Mouse (Mus musculus) spleen, postnatal 4 days (tissue): Measurements from ENCODE around the gene Cox6a1.
"Not testable (repeated sequence)": the region's sequence is repeated elsewhere in the genome, so short reads cannot be mapped to it uniquely, and the experiment has no call there.

Source experiments
- DNase-seq, 2 experiments: peaks; one replicate each; pipeline ENCODE4 v3.0.0; 2022; ENCODE audit warnings: low spot score in 2 of 2

The Cox6a1 gene

GRCm38 (mm10) chr5:115347564-115347963, 1.2 kb downstream of the Cox6a1 start:
- peak; percentile 86 to 95 for DNase-seq

GRCm38 (mm10) chr5:115341314-115342165, 7.2 kb downstream of the Cox6a1 start:
- no peak for DNase-seq

- peak; percentile 86 to 95 for DNase-seq
Measured at GRCm38 (mm10) chr5:115340577-115341313, 8.0 kb downstream of the Cox6a1 start, which contains the start of the genes Gatc and Triap1. Gene Gatc, minus strand, starts transcription at chr5:115341178. Gene Triap1, plus strand, starts transcription at chr5:115341225.

- DNase-seq: no peak
Measured at GRCm38 (mm10) chr5:115340007-115340406, 8.8 kb downstream of the Cox6a1 start.

- no peak for DNase-seq
Measured at GRCm38 (mm10) chr5:115333626-115334025, 15.2 kb downstream of the Cox6a1 start.

- no peak for DNase-seq
Measured at GRCm38 (mm10) chr5:115330955-115331354, 17.8 kb downstream of the Cox6a1 start.

GRCm38 (mm10) chr5:115327610-115328548, 20.9 kb downstream of the Cox6a1 start:
- DNase-seq: peak; percentile 50 to 80

- peak; percentile 96 to 99 for DNase-seq
Measured at GRCm38 (mm10) chr5:115326875-115327609, 21.7 kb downstream of the Cox6a1 start, which contains the start of gene Srsf9. Gene Srsf9, plus strand, starts transcription at chr5:115327177.

- peak; percentile 52 to 70 for DNase-seq
Measured at GRCm38 (mm10) chr5:115326256-115326831, 22.4 kb downstream of the Cox6a1 start.

- peak; percentile 39 to 73 for DNase-seq
Measured at GRCm38 (mm10) chr5:115319004-115319940, 29.5 kb downstream of the Cox6a1 start.

- DNase-seq: no peak
Measured at GRCm38 (mm10) chr5:115317645-115318328, 31.0 kb downstream of the Cox6a1 start.

GRCm38 (mm10) chr5:115316968-115317644, 31.7 kb downstream of the Cox6a1 start:
- no peak for DNase-seq

- no peak for DNase-seq
Measured at GRCm38 (mm10) chr5:115313668-115313943, 35.2 kb downstream of the Cox6a1 start.

- DNase-seq: no peak
Measured at GRCm38 (mm10) chr5:115312816-115313667, 35.7 kb downstream of the Cox6a1 start.

- no peak for DNase-seq
Measured at GRCm38 (mm10) chr5:115312354-115312753, 36.4 kb downstream of the Cox6a1 start.

- DNase-seq: not testable (repeated sequence)
Measured at GRCm38 (mm10) chr5:115302190-115302589, 46.6 kb downstream of the Cox6a1 start.

- no peak for DNase-seq
Measured at GRCm38 (mm10) chr5:115301615-115302014, 47.2 kb downstream of the Cox6a1 start.
